Mouse (Mus musculus) stomach, embryonic 16.5 days (tissue): ENCODE data around the gene Iqch. TPM values are rescaled to one million over a fixed set of nuclear protein-coding genes. Genes with fewer than 3 reads are reported as not detected.

Source experiments
- ATAC-seq: fragments of 200-750 bp; cut with Nextera tagmentation; 2 replicates; pipeline ENCODE4 v1.8.0; 2017; ENCODE audit warnings: moderate number of reproducible peaks, moderate TSS enrichment; ENCODE audit not compliant: insufficient read depth, low FRiP score
- H3K27ac ChIP-seq: fragments of 300-500 bp; sonication (generic); 2 replicates; pipeline ENCODE4 v1.5.1; 2014; ENCODE audit warnings: low read length
- H3K27me3 ChIP-seq: fragments of 300-500 bp; sonication (generic); 2 replicates; pipeline ENCODE4 v1.6.1; 2014; ENCODE audit warnings: low read length, control low read depth, mixed read lengths; ENCODE audit not compliant: control insufficient read depth, insufficient read depth
- H3K36me3 ChIP-seq: fragments of 300-500 bp; sonication (generic); 2 replicates; pipeline ENCODE4 v1.6.1; 2014; ENCODE audit warnings: low read length; ENCODE audit not compliant: control insufficient read depth, insufficient read depth
- H3K4me1 ChIP-seq: fragments of 300-500 bp; sonication (generic); 2 replicates; pipeline ENCODE4 v1.6.1; 2014; ENCODE audit warnings: low read length, control low read depth, mixed read lengths; ENCODE audit not compliant: control insufficient read depth, insufficient read depth
- H3K4me2 ChIP-seq: fragments of 300-500 bp; sonication (generic); 2 replicates; pipeline ENCODE4 v1.6.1; 2014; ENCODE audit warnings: low read depth, low read length, mixed read lengths
- H3K4me3 ChIP-seq: fragments of 300-500 bp; sonication (generic); replicated peaks from 2 replicates; pipeline ENCODE4 v1.5.1; 2014; ENCODE audit warnings: mild to moderate bottlenecking, low read length
- H3K9ac ChIP-seq: fragments of 300-500 bp; sonication (generic); 2 replicates; pipeline ENCODE4 v1.6.1; 2014; ENCODE audit warnings: low read length
- H3K9me3 ChIP-seq: fragments of 300-500 bp; sonication (generic); replicated peaks from 2 replicates; pipeline ENCODE4 v1.6.1; 2016; ENCODE audit warnings: low read length, control low read depth; ENCODE audit not compliant: control insufficient read depth
- WGBS: fragments of 180-500 bp; shearing (Covaris S2); extraction: QIAGEN DNeasy Blood & Tissue Kit; methylation state at CpG from one replicate; pipeline ENCODE4 v1.1.7; 2014; 5-methylcytosine and 5-hydroxymethylcytosine counted together
- polyA plus RNA-seq: library from polyadenylated mRNA; unstranded; fragments of >200 nt; fragmentation: Nextera tagmentation; extraction: Ambion mirVana; gene quantifications from 2 replicates; pipeline ENCODE4 v1.2.1, GENCODE M21; 2015

Gene Iqch
- polyA plus RNA-seq, 1 experiment from 2014 or later, result 0.04 TPM

GRCm38 (mm10) chr9:63535042-63535441 is 67.3 kb downstream of the Iqch start:
- H3K9me3 ChIP-seq, result no peaks in the 10 kb centered on the region
- no peaks in the 10 kb centered on the region for H3K36me3 ChIP-seq
- H3K27me3 ChIP-seq, result peaks cover 3% of the 10 kb centered on the region; the same call in 1 of the 2 replicates
- peaks cover 2% of the 10 kb centered on the region; the same call in 1 of the 2 replicates for H3K4me1 ChIP-seq
- no peak overlapping the region for H3K9ac ChIP-seq
- WGBS, result 73% methylated on average over 6 of the region's 6 CpGs
- no peak for ATAC-seq
- H3K4me2 ChIP-seq, result no peak overlapping the region
- H3K4me3 ChIP-seq, result no peak overlapping the region
- H3K27ac ChIP-seq, result no peak overlapping the region

- Histone ChIP-seq H3K27me3 (peaks cover 3% of the 10 kb centered on the region; the same call in 1 of the 2 replicates), H3K9ac (no peak overlapping the region), H3K4me3 (no peak overlapping the region), H3K4me1 (peaks cover 2% of the 10 kb centered on the region; the same call in 1 of the 2 replicates), H3K27ac (no peak overlapping the region), H3K36me3 (no peaks in the 10 kb centered on the region), H3K4me2 (no peak overlapping the region), H3K9me3 (no peaks in the 10 kb centered on the region)
- no peak for ATAC-seq
- 36% methylated on average over 7 of the region's 7 CpGs for WGBS
Measured at GRCm38 (mm10) chr9:63534371-63534780, 67.9 kb downstream of the Iqch start.

- H3K27ac ChIP-seq, result no peak overlapping the region
- H3K36me3 ChIP-seq, result no peaks in the 10 kb centered on the region
- H3K9ac ChIP-seq, result no peak overlapping the region
- H3K9me3 ChIP-seq, result no peaks in the 10 kb centered on the region
- no peak overlapping the region for H3K4me2 ChIP-seq
- 59% methylated on average over 9 of the region's 9 CpGs for WGBS
- H3K4me1 ChIP-seq, result peaks cover 2% of the 10 kb centered on the region; the same call in 1 of the 2 replicates
- ATAC-seq, result no peak
- H3K27me3 ChIP-seq, result peaks cover 3% of the 10 kb centered on the region; the same call in 1 of the 2 replicates
- no peak overlapping the region for H3K4me3 ChIP-seq
Measured at GRCm38 (mm10) chr9:63532966-63533711, 69.2 kb downstream of the Iqch start.

GRCm38 (mm10) chr9:63523937-63524253 is 78.4 kb downstream of the Iqch start:
- Histone ChIP-seq H3K4me1 (no peaks in the 10 kb centered on the region), H3K27me3 (no peaks in the 10 kb centered on the region), H3K4me2 (no peak overlapping the region), H3K9me3 (no peaks in the 10 kb centered on the region), H3K36me3 (no peaks in the 10 kb centered on the region), H3K4me3 (no peak overlapping the region), H3K9ac (no peak overlapping the region), H3K27ac (no peak overlapping the region)
- 87% methylated on average over 2 of the region's 2 CpGs for whole genome bisulfite sequencing
- no peak for ATAC-seq

- Histone ChIP-seq H3K4me1 (no peaks in the 10 kb centered on the region), H3K9ac (no peak overlapping the region), H3K36me3 (no peaks in the 10 kb centered on the region), H3K27me3 (no peaks in the 10 kb centered on the region), H3K4me3 (no peak overlapping the region), H3K9me3 (no peaks in the 10 kb centered on the region), H3K4me2 (no peak overlapping the region), H3K27ac (no peak overlapping the region)
- WGBS, result 91% methylated on average over 14 of the region's 14 CpGs
- no peak for ATAC-seq
Measured at GRCm38 (mm10) chr9:63523251-63523936, 78.9 kb downstream of the Iqch start.

- no peak overlapping the region for H3K4me2 ChIP-seq
- 55% methylated on average over 5 of the region's 5 CpGs for WGBS
- no peaks in the 10 kb centered on the region for H3K27me3 ChIP-seq
- H3K9me3 ChIP-seq, result no peaks in the 10 kb centered on the region
- H3K4me1 ChIP-seq, result no peaks in the 10 kb centered on the region
- no peak overlapping the region for H3K27ac ChIP-seq
- ATAC-seq, result no peak
- H3K4me3 ChIP-seq, result no peak overlapping the region
- H3K36me3 ChIP-seq, result no peaks in the 10 kb centered on the region
- no peak overlapping the region for H3K9ac ChIP-seq
Measured at GRCm38 (mm10) chr9:63512851-63513250, 89.4 kb downstream of the Iqch start.

GRCm38 (mm10) chr9:63511034-63511433 is 91.3 kb downstream of the Iqch start:
- no peak for ATAC-seq

GRCm38 (mm10) chr9:63507110-63507509 is 95.2 kb downstream of the Iqch start:
- no peak overlapping the region for H3K4me2 ChIP-seq
- no peak overlapping the region for H3K27ac ChIP-seq
- H3K27me3 ChIP-seq, result no peaks in the 10 kb centered on the region
- no peaks in the 10 kb centered on the region for H3K4me1 ChIP-seq
- 68% methylated on average over 8 of the region's 8 CpGs for WGBS
- no peaks in the 10 kb centered on the region for H3K36me3 ChIP-seq
- no peak overlapping the region for H3K9ac ChIP-seq
- H3K9me3 ChIP-seq, result no peaks in the 10 kb centered on the region
- ATAC-seq, result no peak
- H3K4me3 ChIP-seq, result no peak overlapping the region

More at GRCm38 (mm10) chr9:63511034-63511433, 91.3 kb downstream of the Iqch start:
- H3K27ac ChIP-seq, result no peak overlapping the region
- H3K9ac ChIP-seq, result no peak overlapping the region
- 65% methylated on average over 4 of the region's 4 CpGs for WGBS
- no peaks in the 10 kb centered on the region for H3K4me1 ChIP-seq
- H3K36me3 ChIP-seq, result no peaks in the 10 kb centered on the region
- no peaks in the 10 kb centered on the region for H3K9me3 ChIP-seq
- no peaks in the 10 kb centered on the region for H3K27me3 ChIP-seq
- no peak overlapping the region for H3K4me2 ChIP-seq
- no peak overlapping the region for H3K4me3 ChIP-seq

- Histone ChIP-seq H3K9me3 (no peaks in the 10 kb centered on the region), H3K4me2 (no peak overlapping the region), H3K9ac (no peak overlapping the region), H3K4me1 (no peaks in the 10 kb centered on the region), H3K27me3 (no peaks in the 10 kb centered on the region), H3K36me3 (no peaks in the 10 kb centered on the region), H3K4me3 (no peak overlapping the region), H3K27ac (no peak overlapping the region)
- 56% methylated on average over 2 of the region's 2 CpGs for WGBS
- no peak for ATAC-seq
Measured at GRCm38 (mm10) chr9:63503890-63504289, 98.4 kb downstream of the Iqch start.
